Mouse (Mus musculus): ENCODE measurements around the gene Tbc1d9. TPM values are rescaled to one million over a fixed set of nuclear protein-coding genes. Genes with fewer than 3 reads are reported as not detected.
A peak's percentile ranks its signal among the peaks of the same experiment; 100 is the strongest.

Tbc1d9 gene
- total and polyA plus RNA-seq, 2 experiments from 2014 or later: 0.49 to 4.3 TPM

DNA sequence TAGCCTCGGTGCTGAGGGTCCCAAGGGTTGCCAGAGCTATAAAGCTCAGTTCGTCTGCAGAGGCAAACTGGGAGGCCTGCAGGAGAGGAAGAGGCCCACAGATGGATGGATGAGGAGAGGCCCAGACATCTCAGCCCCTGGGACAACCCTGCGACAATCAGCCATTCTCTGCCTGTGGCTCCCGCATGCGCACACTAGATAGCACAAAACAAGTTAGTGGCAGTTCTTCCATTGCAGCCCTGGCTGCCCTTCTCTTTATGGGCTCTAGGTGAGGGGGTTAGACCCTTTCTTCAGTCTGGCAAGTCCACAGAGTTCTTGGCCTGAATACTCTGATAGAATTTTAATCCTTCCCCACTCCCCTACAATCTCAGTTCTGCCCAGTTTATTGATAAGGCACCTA lies 87.6 kb downstream of the Tbc1d9 start:
- DNase-seq (ENCODE audit: low spot score) (no peak), ATAC-seq (ENCODE audit: insufficient read depth, low read depth) (no peak)
- H3K36me3 ChIP-seq (replicated peaks; ENCODE audit: control insufficient read depth, insufficient read depth, low read length): no peaks in the 10 kb centered on the region
- H3K27me3 ChIP-seq (ENCODE audit: control insufficient read depth, insufficient read depth, low read length): no peaks in the 10 kb centered on the region
- no peak overlapping the region for H3K27ac ChIP-seq (ENCODE audit: low read depth)
- no peaks in the 10 kb centered on the region for H3K9me3 ChIP-seq (replicated peaks; ENCODE audit: control insufficient read depth, low read length)
- no peaks in the 10 kb centered on the region for H3K4me1 ChIP-seq (ENCODE audit: control insufficient read depth, insufficient read depth)
- H3K9ac ChIP-seq (replicated peaks; ENCODE audit: low read depth, low read length): no peak overlapping the region
- TF ChIP-seq EP300 (IDR thresholded peaks at IDR 0.05; ENCODE audit: low read depth): no peak
- TF ChIP-seq CTCF (IDR thresholded peaks at IDR 0.05; ENCODE audit: low read depth): no peak
- no peak overlapping the region for H3K4me2 ChIP-seq (ENCODE audit: low read depth, low read length)
- 74% methylated on average over 5 of the region's 5 CpGs for WGBS
- no peak overlapping the region for H3K4me3 ChIP-seq (ENCODE audit: low read depth, low read length)

DNA sequence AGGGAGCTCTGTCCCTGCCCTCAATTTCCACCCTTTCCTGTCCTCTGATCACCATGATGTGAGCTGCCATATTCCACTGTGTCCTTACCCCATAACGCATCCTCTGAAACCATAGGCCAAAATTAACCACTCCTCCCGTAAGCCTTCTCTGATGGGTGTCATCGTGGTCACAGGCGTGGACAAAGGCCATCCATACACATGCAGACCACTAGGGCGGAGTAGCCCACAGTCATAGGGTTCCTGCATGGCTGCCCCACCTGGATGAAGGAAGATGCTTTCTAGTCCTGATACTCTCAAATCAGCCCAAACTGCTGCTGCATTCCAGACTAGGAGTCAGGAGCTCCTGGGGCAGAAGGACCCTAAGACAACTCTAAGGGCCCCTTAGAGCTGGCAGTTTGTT lies 92.5 kb downstream of the Tbc1d9 start:
- H3K27ac ChIP-seq (ENCODE audit: low read depth): no peak overlapping the region
- WGBS: 88% methylated on average over 5 of the region's 5 CpGs
- H3K9me3 ChIP-seq (replicated peaks; ENCODE audit: control insufficient read depth, low read length): no peaks in the 10 kb centered on the region
- no peaks in the 10 kb centered on the region for H3K27me3 ChIP-seq (ENCODE audit: control insufficient read depth, insufficient read depth, low read length)
- H3K36me3 ChIP-seq (replicated peaks; ENCODE audit: control insufficient read depth, insufficient read depth, low read length): no peaks in the 10 kb centered on the region
- DNase-seq (ENCODE audit: low spot score) (no peak), ATAC-seq (ENCODE audit: insufficient read depth, low read depth) (no peak)
- H3K9ac ChIP-seq (replicated peaks; ENCODE audit: low read depth, low read length): no peak overlapping the region
- no peak overlapping the region for H3K4me2 ChIP-seq (ENCODE audit: low read depth, low read length)
- H3K4me1 ChIP-seq (ENCODE audit: control insufficient read depth, insufficient read depth): no peaks in the 10 kb centered on the region
- no peak overlapping the region for H3K4me3 ChIP-seq (ENCODE audit: low read depth, low read length)
- TF ChIP-seq CTCF (IDR thresholded peaks at IDR 0.05; ENCODE audit: low read depth) (no peak), EP300 (IDR thresholded peaks at IDR 0.05; ENCODE audit: low read depth) (no peak)

DNA sequence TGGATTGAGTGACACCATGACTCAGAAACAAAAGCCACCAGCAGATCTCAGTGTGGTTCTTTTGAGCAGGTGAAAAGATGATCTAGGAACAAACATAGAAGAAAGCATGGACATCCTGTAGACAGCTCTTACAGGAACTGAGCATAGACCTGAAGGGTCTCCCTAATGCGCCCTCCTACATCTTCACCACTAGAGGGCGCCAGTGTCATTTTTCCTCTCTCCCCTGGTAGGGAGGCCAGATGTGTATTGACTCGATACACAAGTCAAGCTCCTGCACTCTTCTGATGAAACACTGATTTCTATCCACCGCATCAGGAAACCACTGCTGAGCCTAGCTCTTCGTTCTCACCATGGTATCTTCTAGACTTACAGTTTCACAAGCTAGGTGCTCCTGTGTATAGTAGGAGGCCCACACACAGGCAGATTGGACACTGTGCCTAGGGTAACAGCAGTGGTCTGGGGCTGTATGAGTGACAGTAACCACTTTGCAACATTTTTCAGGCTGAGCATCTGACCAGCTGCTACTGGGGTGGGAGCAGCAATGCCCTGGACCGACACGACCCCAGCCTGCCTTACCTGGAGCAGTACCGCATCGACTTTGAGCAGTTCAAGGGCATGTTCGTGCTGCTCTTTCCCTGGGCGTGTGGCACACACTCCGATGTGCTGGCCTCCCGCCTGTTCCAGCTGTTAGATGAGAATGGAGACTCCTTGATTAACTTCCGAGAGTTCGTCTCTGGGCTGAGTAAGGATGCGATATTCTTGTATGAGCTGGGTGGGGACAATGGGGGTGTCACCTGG lies 95.5 kb downstream of the Tbc1d9 start:
- WGBS: 68% methylated on average over 16 of the region's 16 CpGs
- Histone ChIP-seq H3K4me1 (ENCODE audit: control insufficient read depth, insufficient read depth) (no peaks in the 10 kb centered on the region), H3K9me3 (replicated peaks; ENCODE audit: control insufficient read depth, low read length) (no peaks in the 10 kb centered on the region), H3K4me2 (ENCODE audit: low read depth, low read length) (no peak overlapping the region), H3K27me3 (ENCODE audit: control insufficient read depth, insufficient read depth, low read length) (no peaks in the 10 kb centered on the region), H3K27ac (ENCODE audit: low read depth) (no peak overlapping the region), H3K36me3 (replicated peaks; ENCODE audit: control insufficient read depth, insufficient read depth, low read length) (no peaks in the 10 kb centered on the region), H3K9ac (replicated peaks; ENCODE audit: low read depth, low read length) (no peak overlapping the region), H3K4me3 (ENCODE audit: low read depth, low read length) (no peak overlapping the region)
- DNase-seq (ENCODE audit: low spot score) (peak; percentile 46), ATAC-seq (ENCODE audit: insufficient read depth, low read depth) (peak; percentile 75; the same call in 1 of the 2 replicates)
- peak; percentile 90 for TF ChIP-seq CTCF (IDR thresholded peaks at IDR 0.05; ENCODE audit: low read depth)
- no peak for TF ChIP-seq EP300 (IDR thresholded peaks at IDR 0.05; ENCODE audit: low read depth)

DNA sequence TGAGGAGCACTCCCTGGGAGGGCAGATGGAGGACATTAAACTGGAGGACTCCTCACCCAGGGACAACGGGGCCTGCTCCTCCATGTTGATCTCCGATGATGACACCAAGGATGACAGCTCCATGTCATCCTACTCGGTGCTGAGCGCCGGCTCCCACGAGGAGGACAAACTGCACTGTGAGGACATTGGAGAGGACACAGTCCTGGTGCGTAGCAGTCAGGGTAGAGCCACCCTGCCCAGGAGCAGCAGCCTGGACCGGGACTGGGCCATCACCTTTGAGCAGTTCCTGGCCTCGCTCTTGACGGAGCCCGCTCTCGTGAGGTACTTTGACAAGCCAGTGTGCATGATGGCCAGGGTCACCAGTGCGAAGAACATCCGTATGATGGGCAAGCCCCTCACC lies 106.0 kb downstream of the Tbc1d9 start:
- Histone ChIP-seq H3K9me3 (replicated peaks; ENCODE audit: control insufficient read depth, low read length) (no peaks in the 10 kb centered on the region), H3K27me3 (ENCODE audit: control insufficient read depth, insufficient read depth, low read length) (no peaks in the 10 kb centered on the region), H3K27ac (ENCODE audit: low read depth) (no peak overlapping the region), H3K4me2 (ENCODE audit: low read depth, low read length) (no peak overlapping the region), H3K9ac (replicated peaks; ENCODE audit: low read depth, low read length) (no peak overlapping the region), H3K4me3 (ENCODE audit: low read depth, low read length) (no peak overlapping the region), H3K4me1 (ENCODE audit: control insufficient read depth, insufficient read depth) (no peaks in the 10 kb centered on the region), H3K36me3 (replicated peaks; ENCODE audit: control insufficient read depth, insufficient read depth, low read length) (0 out of 2 replicates have a peak, but pooled peaks cover 3% of the 10 kb centered on the region)
- WGBS: 93% methylated on average over 14 of the region's 14 CpGs
- ATAC-seq (ENCODE audit: insufficient read depth, low read depth) (no peak), DNase-seq (ENCODE audit: low spot score) (no peak)
- TF ChIP-seq EP300 (IDR thresholded peaks at IDR 0.05; ENCODE audit: low read depth): no peak
- no peak for TF ChIP-seq CTCF (IDR thresholded peaks at IDR 0.05; ENCODE audit: low read depth)

DNA sequence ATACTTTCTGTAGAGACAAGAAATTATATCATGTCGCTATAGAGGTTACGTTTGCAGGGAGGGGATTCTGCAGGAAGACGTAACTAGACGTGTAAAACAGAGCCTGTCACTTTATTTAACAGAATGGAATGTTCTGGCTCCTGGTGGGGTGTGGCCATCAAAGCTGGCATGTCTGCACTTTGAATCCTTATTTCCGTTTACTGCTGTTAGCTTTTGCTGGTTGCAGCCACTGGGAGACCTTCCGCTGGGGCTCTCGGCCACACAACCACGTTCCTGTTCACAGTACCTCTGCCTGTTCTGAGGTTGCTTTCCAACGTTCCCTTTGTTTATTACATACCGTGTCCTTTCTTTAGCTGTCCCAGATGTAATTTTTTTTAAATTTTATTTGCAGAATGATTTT lies 107.3 kb downstream of the Tbc1d9 start:
- no peak for ATAC-seq (ENCODE audit: insufficient read depth, low read depth)
- DNase-seq (ENCODE audit: low spot score): no peak

More for the DNA sequence above, 107.3 kb downstream of the Tbc1d9 start:
- 63% methylated on average over 10 of the region's 10 CpGs for WGBS
- Histone ChIP-seq H3K4me3 (ENCODE audit: low read depth, low read length) (no peak overlapping the region), H3K4me1 (ENCODE audit: control insufficient read depth, insufficient read depth) (no peaks in the 10 kb centered on the region), H3K27ac (ENCODE audit: low read depth) (no peak overlapping the region), H3K9ac (replicated peaks; ENCODE audit: low read depth, low read length) (no peak overlapping the region), H3K4me2 (ENCODE audit: low read depth, low read length) (no peak overlapping the region), H3K9me3 (replicated peaks; ENCODE audit: control insufficient read depth, low read length) (no peaks in the 10 kb centered on the region), H3K27me3 (ENCODE audit: control insufficient read depth, insufficient read depth, low read length) (no peaks in the 10 kb centered on the region), H3K36me3 (replicated peaks; ENCODE audit: control insufficient read depth, insufficient read depth, low read length) (no peaks in the 10 kb centered on the region)
- TF ChIP-seq EP300 (IDR thresholded peaks at IDR 0.05; ENCODE audit: low read depth) (no peak), CTCF (IDR thresholded peaks at IDR 0.05; ENCODE audit: low read depth) (no peak)

Data from heart, postnatal 0 days (tissue).